Mouse (Mus musculus) liver, adult 2 months (tissue): ENCODE measurements at regions not wholly inside any gene's neighbourhood (a gene's known extent, or its start where the extent isn't known, plus 50 kb on each side); places are given as distances from the start of the nearest gene placed in this dataset.
"Not testable (repeated sequence)": the region's sequence is repeated elsewhere in the genome, so short reads cannot be mapped to it uniquely, and the experiment has no call there.

Experiments
- DNase-seq: peaks from one replicate; pipeline ENCODE4 v3.0.0-alpha.2; 2011; ENCODE audit warnings: low read depth, low spot score; ENCODE audit errors: extremely low read depth
- H3K27ac ChIP-seq: fragments of 200-500 bp; replicated peaks from 2 replicates; pipeline ENCODE4 v1.5.1; 2012; ENCODE audit warnings: low read depth, mild to moderate bottlenecking, control low read depth, inconsistent platforms, low read length; ENCODE audit not compliant: insufficient read depth
- H3K27me3 ChIP-seq: fragments of 200-500 bp; 2 replicates; pipeline ENCODE4 v1.6.1; 2012; ENCODE audit warnings: mild to moderate bottlenecking, moderate library complexity, low read length, inconsistent platforms; ENCODE audit not compliant: control insufficient read depth, insufficient read depth
- H3K36me3 ChIP-seq: fragments of 200-500 bp; 2 replicates; pipeline ENCODE4 v1.6.1; 2012; ENCODE audit warnings: low read length, inconsistent platforms; ENCODE audit not compliant: control insufficient read depth, insufficient read depth
- H3K4me1 ChIP-seq: fragments of 200-500 bp; 2 replicates; pipeline ENCODE4 v1.6.1; 2011; ENCODE audit warnings: low read length; ENCODE audit not compliant: control insufficient read depth, insufficient read depth
- H3K4me3 ChIP-seq: fragments of 200-500 bp; 2 replicates; pipeline ENCODE4 v1.5.1; 2011; ENCODE audit warnings: low read depth, mild to moderate bottlenecking, control low read depth, low read length, moderate library complexity; ENCODE audit not compliant: insufficient read depth
- H3K79me2 ChIP-seq: fragments of 200-500 bp; 2 replicates; pipeline ENCODE4 v1.6.1; 2012; ENCODE audit warnings: inconsistent platforms, mild to moderate bottlenecking, low read length, moderate library complexity; ENCODE audit not compliant: control insufficient read depth, insufficient read depth
- H3K9ac ChIP-seq: fragments of 200-500 bp; 2 replicates; pipeline ENCODE4 v1.6.1; 2012; ENCODE audit warnings: low read depth, mild to moderate bottlenecking, control low read depth, inconsistent platforms, low read length
- CTCF ChIP-seq: fragments of 200-500 bp; IDR thresholded peaks from 2 replicates; pipeline ENCODE4 v1.5.1; 2011; ENCODE audit warnings: low read depth, low read length, control low read depth
- WGBS: fragments of 180-500 bp; shearing (Covaris S2); methylation state at CpG from one replicate; pipeline ENCODE4 v1.1.7; 2018; 5-methylcytosine and 5-hydroxymethylcytosine counted together

DNA sequence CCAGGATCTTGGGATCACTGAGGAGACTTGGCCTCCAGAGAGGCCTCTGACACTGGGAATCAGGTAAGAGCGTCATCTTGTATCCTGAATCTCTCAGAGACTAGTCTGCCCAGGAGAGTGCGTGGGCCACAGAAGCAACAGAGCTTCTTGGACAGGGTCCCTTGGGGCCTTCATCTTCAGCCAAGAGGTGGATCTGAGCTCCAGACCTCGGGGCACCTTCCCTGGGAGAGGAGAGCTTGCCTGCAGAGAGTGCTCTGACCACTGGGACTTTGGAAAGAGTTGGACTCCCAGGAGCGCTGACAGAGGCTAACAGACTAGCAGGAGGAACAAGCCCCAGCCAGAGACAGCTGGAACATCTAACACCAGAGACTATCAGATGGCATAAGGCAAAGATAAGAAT lies 73.9 kb upstream of the Gm15319 start:
- DNase-seq, H3K27ac ChIP-seq, H3K36me3 ChIP-seq, H3K4me3 ChIP-seq, H3K4me1 ChIP-seq, H3K79me2 ChIP-seq, H3K27me3 ChIP-seq, H3K9ac ChIP-seq: not testable (repeated sequence)
- WGBS, result 69% methylated on average over 4 of the region's 4 CpGs

DNA sequence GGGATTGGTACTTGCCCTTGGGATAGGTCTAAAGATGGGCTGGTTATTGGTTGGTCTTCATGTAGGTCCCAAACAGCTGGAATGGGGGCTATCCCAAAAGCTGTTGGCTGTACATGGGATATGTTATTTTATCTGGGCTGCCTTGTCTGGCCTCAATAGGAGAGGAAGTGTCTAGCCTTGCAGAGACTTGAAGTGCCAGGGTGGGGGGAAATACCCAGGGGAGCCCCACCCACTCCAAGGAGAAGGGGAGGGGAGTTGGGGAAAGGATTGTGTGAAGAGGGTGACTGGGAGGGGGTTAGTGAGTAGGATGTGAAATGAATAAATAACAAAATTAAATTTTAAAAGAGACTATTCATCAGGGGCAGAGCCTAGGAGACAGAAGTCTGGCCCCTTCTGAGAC lies 70.2 kb upstream of the Gm15319 start:
- H3K9ac ChIP-seq, DNase-seq, H3K36me3 ChIP-seq, H3K27ac ChIP-seq, H3K79me2 ChIP-seq, H3K4me3 ChIP-seq, H3K4me1 ChIP-seq, H3K27me3 ChIP-seq: not testable (repeated sequence)

DNA sequence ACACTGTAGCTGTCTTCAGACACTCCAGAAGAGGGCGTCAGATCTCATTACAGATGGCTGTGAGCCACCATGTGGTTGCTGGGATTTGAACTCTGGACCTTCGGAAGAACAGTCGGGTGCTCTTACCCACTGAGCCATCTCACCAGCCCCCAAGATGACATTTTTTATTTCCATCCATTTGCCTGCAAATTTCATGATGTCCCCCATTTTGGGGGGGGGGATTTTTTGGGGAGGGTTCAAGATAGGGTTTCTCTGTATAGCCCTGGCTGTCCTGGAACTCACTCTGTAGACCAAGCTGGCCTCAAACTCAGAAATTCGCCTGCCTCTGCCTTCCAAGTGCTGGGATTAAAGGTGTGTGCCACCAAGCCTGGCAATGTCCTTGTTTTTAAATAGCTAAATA lies 66.5 kb upstream of the Gm15319 start:
- H3K4me1 ChIP-seq, H3K9ac ChIP-seq, H3K36me3 ChIP-seq, H3K27me3 ChIP-seq, H3K79me2 ChIP-seq, H3K4me3 ChIP-seq, H3K27ac ChIP-seq, DNase-seq: not testable (repeated sequence)
- 81% methylated on average over 4 of the region's 4 CpGs for WGBS

DNA sequence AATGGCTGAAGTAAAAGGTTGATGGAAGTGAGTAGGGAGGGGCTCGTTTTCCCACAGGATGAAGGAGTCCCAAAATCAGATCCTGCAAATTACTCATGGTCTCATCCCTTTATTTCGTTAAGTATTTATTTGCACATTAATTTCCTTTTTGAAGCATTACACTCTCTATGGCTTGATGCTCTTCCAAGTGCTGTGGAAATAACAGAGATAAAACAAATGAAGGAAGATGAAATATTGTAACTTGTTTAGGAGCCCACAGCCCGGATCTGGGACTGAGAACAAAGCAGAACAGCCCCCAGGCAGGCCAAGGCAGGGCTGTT lies 61.9 kb upstream of the Gm15319 start:
- not testable (repeated sequence) for H3K27me3 ChIP-seq, H3K4me1 ChIP-seq, H3K27ac ChIP-seq, H3K9ac ChIP-seq, H3K79me2 ChIP-seq, H3K36me3 ChIP-seq
- peak; percentile 21 for DNase-seq
- 22% methylated on average over 3 of the region's 3 CpGs for WGBS
- H3K4me3 ChIP-seq, result peak overlapping the region; percentile 80

DNA sequence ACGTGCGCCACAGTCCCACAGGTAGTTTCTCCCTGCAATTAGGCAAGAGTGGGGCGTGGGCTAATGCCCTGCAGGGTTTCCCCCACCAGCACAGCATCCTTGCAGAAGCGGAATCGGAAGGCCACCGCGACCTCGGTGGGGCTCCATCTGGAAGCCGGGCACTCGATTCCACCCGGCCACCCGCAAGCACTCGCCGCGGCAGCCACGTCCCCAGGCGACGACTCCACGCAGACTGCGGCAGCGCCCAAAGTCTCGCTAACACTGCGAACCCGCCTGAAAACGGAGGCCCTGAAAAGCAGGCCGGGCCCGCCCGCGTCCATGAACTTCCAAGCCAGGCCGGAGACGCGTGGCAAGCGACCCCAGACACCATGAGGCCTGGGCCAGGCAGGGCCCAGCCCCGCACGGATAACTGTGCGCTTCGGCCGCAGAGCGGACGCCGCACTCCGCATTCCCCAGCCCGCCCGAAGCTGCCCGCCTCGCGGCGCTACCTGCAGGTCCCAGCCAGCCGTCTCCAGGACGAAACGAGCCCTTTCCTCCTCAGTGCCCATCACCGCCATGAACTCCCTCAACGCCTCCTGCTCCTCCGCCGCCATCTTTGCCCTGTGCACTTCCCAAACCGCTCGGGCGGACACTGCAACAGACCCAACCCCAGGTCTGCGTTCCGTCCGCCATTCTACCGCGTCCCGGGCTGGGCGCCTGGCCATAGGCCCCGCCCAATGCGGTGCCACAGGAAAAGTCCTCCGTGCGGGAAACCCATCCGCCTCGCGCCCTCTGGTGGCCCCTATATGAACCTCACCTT lies 61.3 kb upstream of the Gm15319 start:
- H3K79me2 ChIP-seq, H3K36me3 ChIP-seq, H3K4me1 ChIP-seq, H3K27me3 ChIP-seq: not testable (repeated sequence)
- peak; percentile 87 for DNase-seq
- H3K4me3 ChIP-seq, result peak overlapping the region; percentile 80
- H3K27ac ChIP-seq, result 0 out of 2 replicates have a peak overlapping the region, but pooled peaks have one; percentile 33
- peak overlapping the region; percentile 84 for H3K9ac ChIP-seq
- TF ChIP-seq CTCF, result peak; percentile 65
- 3% methylated on average over 70 of the region's 72 CpGs for WGBS

DNA sequence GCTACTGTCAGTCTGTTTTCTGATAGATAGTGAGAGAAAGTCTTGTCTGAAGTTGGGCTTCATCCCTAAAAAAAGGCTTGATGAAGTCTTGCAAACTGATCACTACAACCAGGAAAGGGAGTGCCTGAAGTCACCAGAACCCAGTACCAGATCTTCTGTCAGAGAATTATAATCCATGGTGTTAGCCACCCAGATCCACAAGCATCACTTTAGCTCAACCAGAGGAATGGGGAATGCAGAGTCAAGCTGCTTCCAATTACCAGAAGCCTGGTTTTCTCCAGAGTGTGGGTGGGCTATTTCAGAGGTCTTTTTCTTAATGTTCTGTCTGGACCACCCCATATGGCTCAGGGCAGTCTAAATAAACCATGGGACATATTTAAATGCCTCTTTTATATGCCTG lies 57.8 kb upstream of the Gm15319 start:
- H3K79me2 ChIP-seq, H3K9ac ChIP-seq, H3K27me3 ChIP-seq, H3K4me3 ChIP-seq, H3K4me1 ChIP-seq, DNase-seq, H3K36me3 ChIP-seq, H3K27ac ChIP-seq: not testable (repeated sequence)
